Mouse (Mus musculus): ENCODE data around the gene Krt8.

- TF ChIP-seq FLI1 (IDR thresholded peaks at IDR 0.05; ENCODE audit: low read length), result no peak
- TF ChIP-seq GATA1 (IDR thresholded peaks at IDR 0.05; ENCODE audit: borderline replicate concordance, low read length), result no peak
These were observed 51.4 kb downstream of the Krt8 start for GRCm38 (mm10) chr15:101952733-101953474.

Measured in megakaryocyte, embryonic 14.5 days (primary cell).